Mouse (Mus musculus): Measurements from ENCODE around the gene Nptx2.

The Nptx2 gene

DNA sequence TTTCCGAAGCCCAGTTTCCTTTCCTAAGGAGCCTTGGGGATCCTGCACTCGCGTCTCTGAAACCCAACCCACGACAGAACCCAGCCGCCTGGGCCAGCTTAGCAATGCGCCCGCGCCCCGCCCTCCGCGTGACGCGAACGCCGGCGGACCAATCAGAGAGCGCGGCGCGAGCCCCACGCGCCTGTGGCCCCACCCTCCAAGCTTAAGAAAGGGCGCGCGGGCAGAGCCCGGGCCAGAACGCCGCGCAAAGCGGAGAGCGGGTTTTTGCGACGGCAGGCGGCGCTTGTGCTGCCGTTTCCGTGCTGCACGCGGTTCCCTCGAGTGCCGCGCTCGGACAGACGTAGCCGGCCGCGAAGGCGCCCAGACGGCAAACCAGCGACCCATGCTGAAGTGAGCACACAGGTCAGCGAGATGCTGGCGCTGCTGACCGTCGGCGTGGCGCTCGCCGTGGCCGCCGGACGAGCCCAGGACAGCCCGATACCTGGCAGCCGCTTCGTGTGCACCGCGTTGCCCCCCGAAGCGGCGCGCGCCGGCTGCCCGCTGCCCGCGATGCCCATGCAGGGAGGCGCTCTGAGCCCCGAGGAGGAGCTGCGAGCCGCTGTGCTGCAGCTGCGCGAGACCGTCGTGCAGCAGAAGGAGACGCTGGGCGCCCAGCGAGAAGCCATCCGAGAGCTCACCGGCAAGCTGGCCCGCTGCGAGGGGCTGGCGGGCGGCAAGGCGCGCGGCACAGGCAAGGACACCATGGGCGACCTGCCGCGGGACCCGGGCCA is at the start of gene Nptx2:
TSS of gene Nptx2 (plus strand) at position 250 of the 770 bp plus-strand sequence.
- DNase-seq = peak; percentile 55 to 79

DNA sequence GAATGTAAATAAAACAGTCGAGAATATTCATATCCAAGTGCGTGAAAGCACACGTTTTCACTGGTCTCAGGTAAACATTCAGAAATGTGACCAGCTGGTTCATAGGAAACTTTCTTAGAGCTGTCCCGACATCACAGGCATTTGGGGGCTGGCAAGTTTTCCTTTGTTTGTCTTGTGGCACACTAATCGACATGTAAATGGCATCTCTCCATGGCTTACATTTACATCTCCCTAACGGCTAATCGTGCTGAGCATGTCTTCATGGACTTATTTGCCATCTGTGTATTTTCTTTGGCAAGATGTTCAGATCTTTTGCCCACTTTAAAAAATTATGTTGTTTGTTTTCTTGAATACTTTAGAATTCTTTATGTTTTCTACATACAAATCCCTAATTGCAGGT is 49.2 kb upstream of the Nptx2 start:
- DNase-seq = no peak

DNA sequence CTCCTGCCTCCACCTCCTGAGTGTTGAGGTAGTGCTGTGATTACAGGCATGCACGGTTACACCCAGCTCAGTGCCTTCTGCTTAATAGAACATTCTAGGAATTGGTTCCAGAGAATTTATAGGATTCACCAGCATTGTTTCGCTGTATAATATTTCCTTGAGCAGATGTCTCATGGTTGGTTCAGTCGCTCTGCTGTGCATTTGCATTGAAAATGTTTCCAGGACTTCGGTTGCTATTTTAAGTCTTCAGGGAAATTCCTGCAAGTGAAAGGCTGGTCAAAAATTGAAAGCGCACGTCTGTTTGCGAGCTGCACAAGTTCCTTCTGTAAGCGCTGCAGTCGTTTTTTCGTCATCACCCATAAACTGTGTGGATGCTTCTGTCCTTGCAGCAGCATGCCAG is 41.5 kb upstream of the Nptx2 start:
- DNase-seq = no peak

DNA sequence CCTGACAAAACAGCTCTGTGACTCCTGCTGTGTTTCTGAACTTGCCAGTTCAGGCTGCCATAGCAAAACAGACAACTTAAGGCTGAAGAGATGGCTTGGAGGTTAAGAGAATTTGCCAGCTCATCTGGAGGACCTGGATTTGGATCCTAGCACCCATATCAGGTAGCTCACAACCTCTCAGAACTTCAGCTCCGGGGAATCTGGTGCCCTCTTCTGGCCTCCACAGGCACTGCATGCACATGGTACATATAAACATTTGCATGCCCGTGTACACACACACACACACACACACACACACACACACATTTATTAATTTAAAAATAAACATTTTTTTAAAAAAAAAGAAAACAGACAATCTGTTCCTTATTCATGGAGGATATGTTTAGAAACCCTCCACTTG is 40.0 kb upstream of the Nptx2 start:
- DNase-seq = no peak

DNA sequence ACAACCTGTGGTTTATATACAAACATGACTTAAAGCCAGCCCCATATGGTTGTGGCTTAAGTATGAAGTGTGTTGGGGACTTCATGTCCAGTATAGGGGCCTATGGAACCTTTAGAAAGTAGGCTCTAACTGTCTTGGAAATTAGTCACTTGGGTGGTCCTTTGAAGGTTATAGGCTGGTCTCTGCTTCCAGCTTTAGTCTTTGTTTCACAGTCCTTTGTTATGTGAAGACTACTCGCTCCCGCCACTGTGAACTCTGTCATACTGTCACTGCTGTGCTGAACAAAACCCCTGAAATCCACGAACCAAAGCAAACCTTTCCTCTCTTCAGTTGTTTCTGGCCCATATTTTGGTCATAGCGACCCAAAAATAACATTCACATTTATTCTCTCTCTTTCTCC is 39.5 kb upstream of the Nptx2 start:
- no peak for DNase-seq

DNA sequence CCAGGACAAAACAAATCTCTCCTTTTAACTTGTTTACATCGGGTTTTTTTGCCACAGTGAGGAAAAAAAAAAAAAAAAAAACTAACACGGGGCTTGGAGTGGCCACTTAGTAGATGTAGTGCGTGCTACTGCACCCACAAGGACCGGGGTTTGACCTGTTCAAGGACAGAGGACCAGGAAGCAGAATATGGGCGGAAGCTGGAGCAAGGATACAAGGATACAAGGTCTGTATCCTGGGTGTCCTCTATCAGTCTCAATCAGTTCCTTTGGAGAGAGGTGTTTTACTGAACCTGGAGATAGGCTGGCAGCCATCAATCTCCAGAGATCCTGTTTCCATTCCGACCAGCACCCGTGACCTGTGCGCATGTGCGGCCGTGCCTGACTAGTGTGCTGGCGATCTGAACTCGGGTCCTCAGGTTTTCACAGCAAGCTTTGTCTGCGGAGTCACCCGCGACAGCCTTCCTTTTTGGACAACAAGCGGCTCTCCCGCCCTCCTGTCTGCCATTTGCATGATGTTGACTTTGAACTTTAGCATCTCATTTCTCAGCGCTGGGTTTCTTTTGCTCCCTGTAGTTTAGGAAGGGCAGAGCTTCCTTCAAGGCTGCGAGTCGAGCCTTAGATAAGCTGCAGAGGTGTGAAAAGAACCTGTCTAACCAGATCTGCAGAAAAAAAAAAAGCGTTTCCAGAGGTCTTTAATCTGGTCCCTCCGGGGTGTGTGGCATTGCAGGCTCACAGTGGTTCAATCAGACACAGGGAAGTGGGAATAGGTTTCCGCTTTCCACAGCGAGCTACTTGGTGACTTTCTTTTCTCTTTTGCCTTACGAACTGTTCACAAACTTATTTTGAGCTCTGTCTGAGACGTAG is 38.8 kb upstream of the Nptx2 start:
- no peak for DNase-seq

DNA sequence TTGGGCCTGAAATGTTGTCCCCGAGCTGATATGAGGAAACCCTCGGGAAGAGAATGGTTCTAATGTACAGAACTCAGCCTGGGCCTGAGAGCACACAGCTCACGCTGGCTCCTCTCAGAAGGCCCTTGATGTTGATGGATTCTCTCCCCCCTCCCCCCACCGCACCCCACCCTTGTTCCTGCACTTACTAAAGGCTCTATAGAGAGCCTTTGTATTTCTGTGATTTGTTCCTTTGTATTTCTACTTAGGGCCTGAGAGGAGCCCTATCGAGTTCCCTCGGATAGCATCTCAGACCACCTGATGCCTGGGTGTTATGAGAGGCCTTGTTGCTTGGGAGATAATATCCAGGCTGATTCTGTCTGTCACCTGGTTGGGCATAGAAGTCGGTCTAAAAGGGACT is 36.3 kb upstream of the Nptx2 start:
- DNase-seq = no peak

DNA sequence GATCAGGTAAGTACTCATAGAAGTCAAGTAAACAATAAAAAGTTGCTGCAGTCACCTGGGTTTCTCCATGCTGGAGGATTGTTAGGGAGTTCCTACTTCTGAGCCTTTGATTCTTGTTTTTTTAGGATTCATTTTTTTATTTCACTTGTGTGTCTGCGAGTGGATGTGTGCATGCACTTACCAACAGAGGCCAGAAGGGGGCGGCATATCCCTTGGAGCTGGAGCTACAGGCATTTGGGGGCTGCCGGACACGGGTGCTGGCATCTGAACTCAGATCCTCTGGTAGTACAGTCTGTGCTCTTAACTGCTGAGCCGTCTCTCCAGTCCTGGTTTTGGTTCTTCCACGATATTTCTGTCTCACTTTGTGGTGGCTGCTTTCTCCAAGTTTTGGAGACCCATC is 31.0 kb upstream of the Nptx2 start:
- peak in 1 of 2 experiments; percentile 16 for DNase-seq

DNA sequence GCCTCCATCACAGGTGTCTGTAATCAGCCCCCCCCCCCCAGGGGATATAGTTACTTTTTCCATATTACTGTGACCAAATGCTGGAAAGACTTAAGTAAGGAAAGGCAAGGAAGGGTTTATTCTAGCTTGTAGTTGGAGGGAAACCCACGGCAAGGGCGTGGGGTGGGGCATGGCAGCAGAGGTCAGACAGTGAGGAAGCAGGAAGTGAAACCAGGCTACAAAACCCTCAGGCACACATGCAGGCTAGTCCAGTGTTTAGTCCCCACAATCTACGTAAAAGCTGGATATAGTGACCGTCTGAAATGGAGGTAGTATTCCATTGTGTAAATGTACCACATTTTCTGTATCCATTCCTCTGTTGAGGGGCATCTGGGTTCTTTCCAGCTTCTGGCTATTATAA is 30.5 kb upstream of the Nptx2 start:
- DNase-seq = no peak

DNA sequence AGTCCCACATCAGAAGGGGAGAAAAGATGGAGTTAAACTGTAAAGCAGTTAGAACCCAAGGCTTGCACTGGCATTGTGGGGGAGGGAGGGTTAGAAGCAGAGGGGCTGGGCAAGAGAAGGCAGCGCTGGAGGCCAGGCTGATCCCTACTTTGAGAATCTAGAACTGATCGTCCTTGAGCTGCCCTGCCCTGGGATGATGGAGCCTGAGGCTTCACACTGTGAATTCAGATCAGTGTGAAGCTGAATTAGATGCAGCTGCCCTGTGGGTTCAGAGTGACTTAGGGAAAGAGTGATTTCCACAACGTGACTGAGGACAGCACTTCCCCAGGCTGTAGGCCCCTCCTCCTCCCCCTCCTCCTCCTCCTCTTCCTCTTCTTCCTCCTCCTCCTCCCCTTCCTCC is 25.6 kb upstream of the Nptx2 start:
- DNase-seq = no peak

DNA sequence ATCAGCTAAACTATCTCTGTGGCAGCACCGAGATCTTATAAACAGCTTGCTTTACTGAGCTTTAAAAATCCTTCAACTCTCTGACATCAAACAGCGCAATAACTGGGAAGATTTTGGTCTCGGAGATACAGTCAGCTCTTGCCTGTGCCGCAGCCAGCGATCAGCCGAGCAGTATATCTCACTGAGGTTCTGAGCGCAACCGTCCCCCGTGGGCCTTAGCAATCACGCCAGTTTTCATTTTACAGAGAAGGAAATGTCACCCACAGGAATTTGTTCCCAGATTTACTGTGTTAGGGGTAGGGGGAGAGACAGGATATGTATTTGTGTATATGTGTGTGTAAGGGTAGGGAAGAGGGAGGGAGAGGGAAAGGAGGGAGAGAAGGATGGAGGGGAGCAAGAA is 20.9 kb upstream of the Nptx2 start:
- no peak for DNase-seq

DNA sequence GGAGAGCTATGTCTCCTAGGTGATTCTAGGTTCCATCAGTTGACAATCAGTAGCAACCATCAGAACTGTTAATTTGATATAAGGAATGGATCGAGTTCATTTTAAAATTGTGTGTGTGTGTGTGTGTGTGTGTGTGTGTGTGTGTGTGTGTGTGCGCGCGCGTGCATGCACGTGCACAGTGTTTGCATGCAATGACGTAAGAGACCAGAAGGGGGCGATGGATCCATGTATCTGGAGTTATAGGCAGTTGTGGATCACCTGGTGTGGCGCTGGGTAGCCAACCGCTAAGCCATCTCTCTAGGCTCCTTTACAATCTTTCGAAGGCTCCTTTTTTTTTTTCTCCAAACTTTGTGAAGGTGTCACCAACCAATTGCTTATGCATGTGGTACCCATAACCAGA is 16.6 kb upstream of the Nptx2 start:
- DNase-seq = no peak

DNA sequence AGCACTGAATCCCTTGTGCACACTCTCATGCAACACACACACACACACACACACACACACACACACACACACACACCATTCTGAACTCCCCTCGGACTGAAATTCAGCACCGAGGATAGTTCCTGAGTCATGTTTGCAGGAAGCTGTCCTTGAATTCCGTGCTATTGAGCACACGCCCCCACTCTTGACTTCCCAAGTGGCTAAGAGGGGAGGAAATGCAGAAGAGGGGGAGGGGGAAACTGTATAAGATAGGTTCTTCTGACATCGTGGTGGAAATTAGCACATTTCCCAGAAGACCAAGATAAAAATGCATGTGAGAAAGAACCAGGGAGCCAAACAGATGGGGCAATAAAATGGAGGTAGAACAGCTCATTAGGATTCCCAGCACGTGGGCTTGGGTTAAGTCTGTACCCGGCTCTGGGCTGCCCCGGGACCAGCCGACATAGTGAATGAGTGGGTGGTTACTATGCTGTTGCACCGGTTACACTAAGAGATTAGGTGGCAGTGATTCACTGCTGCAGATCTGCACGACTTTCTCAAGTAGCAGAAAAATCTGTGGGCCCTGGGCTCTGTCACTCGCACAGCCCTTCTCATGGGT is 2.9 kb upstream of the Nptx2 start:
- DNase-seq = peak in 1 of 2 experiments; percentile 10

DNA sequence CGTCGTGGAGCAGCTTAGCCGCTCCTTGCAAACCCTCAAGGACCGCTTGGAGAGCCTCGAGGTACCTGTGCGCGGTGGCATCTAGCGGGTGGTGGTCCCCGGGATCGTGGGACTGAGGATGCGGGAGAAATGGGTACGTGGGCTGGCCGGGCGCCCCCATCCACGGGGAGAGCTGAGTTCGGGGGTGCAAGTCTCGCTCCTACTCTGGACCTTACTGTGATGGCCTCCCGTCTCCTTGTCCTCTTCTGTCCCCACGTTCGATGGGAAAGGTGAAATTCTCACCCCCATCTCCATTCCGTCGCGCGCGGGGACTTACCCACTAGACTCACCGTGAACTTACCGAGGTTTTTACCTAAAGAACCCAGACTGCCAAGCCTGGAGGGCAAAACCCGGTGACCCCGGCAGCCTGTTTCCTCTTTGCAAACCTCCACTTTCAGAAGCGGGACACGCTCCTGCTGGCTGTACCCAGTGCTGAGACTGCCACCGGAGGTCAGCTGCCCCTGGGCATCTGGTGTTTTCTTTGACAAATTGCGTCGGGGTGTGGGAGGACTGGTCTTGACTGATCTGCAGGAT is 807 bp downstream of the Nptx2 start:
- DNase-seq = peak in 1 of 2 experiments; percentile 5

DNA sequence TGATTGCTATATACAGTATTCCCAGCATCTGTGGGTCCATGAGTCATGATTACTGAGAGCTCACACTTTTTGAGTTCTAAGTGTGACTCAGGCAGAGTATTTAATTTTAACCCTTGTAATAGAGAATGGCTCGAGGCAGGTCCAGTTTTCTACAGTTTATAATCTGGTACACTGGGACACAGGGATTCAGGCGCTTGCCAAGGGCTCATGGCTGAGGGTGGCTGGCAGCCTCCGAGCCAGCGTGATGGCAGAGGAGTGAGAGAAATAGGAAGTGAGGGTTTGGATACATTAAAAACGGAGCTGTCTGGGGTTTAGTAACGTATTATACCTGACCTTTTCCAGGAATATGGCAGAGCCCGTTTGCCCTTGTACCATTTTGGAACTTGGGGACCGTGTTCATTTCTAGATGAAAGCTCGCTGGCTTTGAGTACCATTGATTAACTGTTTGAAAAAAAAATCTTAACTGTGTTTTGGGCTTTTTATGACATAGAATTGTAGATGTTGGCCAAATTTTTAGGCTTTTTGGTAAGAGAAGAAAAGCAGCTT is 1.7 kb downstream of the Nptx2 start:
- no peak for DNase-seq

DNA sequence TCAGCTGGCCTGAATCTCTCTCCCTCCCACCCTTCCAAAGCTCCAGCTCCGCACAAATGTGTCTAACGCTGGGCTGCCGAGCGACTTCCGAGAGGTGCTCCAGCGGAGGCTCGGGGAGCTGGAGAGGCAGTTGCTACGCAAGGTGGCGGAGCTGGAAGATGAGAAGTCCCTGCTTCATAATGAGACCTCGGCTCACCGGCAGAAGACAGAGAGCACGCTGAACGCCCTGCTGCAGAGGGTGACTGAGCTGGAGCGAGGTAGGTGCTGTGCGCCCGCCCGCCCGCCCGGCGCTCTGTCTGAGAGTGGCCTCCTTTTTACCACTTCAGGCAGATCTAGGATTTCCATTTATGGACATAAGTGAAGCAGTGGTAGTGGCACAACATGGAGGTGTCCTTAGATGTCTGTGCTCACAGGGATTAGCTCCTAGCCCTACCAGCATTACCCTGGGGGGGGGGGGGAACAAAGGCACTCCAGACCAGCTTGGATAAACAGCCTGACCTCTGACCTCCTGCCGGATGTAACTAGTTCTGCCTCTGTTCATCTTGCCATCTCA is 2.5 kb downstream of the Nptx2 start:
- no peak for DNase-seq

DNA sequence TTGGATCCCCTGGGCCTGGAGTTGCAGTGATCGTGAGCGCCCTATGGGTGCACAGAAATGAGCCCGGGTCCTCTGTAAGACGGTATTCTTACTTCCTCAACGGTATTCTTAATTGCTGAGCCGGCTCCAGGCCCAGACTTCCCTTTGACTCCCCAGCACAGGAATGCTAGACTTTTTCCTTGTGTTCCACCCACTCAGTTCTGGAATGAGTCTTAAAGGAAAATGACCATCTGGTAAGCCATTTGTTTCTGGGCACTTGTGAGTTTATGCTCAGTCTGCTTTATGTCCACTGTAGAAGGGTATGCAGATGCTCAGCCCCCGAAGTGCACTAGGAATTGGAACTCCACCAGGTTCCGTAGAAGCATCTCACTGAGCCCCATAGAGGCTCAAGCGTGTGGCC is 4.3 kb downstream of the Nptx2 start:
- no peak for DNase-seq

DNA sequence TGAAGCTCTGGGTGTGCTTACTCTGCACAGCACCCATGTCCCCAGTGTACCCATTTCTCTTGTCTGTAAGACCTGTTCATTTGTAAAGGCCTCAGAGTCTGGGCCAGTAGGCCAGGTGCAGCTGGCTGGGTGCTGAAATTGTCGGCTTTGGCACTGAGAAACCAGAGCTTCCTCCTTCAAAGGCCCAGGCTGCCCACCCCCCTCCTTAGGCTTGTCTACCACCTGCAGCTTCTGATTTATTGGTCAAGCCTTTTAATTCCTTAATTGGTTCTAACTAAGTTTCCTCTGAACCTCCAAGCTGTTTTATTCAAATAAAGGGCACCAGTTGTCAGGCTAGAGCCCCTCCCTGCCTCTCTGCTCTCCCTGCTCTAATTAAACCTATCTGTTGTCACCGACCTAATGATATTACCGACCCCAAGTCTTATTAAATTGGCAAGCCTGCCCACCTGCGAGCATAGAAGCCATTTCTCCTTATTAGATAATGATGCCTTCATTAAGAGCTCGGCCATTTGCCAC is 5.0 kb downstream of the Nptx2 start:
- no peak for DNase-seq

DNA sequence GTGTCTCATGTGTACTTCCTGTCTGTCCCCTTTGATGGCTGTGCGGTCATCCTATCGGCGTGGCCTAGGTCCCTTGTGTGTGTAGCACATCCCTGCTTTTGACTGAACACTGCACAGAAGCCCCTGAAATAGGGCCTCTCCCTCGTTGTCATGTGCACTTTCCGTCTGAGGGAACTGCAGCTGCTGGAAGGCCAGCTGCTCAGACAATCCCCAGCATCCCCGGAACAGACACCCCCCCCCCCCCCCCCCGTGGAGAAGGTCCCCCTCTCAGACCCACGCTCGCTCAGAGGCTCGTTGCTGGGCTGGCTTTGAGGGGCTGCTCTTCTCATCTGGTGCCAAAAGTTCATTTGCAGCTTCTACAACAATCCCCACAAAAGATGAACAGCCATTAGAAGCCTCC is 11.0 kb downstream of the Nptx2 start:
- no peak for DNase-seq

DNA sequence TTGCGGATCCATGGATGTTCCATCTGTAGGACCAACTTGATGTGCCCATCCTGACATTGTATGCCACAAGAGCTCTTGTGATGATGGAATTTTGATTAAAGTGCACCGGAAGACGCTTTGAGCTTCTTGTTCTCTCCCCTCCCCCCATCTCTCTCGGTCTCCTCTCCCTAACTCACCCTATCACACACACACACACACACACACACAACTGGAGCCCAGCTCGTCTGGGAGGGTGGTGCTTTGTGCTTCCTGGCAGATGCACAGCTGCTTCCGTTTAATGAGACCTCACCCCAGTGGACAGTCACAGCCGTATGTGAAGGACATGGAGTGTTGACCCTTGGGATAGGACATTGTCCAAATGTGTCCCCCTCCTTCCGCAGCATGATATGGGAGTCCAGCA is 11.7 kb downstream of the Nptx2 start:
- DNase-seq = no peak

DNA sequence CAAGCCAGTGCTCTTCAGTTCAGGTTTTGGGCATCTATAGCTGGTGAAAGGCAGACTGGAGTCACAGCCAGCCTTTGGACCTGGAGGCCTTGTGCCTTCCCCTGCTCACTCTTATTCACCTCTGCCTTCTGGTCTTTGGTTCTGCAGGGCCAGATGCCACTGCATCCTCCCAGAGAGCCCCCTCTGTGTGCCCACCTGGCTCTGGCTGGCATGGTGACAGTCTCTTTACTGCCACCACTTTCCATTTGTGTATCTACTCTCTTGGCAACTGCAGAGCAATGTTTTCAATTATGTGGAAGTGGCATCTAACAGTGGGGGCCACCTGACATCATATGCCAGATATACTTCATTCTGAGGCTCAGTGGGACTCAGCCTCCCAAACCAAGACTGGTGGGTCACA is 12.8 kb downstream of the Nptx2 start:
- DNase-seq = no peak

DNA sequence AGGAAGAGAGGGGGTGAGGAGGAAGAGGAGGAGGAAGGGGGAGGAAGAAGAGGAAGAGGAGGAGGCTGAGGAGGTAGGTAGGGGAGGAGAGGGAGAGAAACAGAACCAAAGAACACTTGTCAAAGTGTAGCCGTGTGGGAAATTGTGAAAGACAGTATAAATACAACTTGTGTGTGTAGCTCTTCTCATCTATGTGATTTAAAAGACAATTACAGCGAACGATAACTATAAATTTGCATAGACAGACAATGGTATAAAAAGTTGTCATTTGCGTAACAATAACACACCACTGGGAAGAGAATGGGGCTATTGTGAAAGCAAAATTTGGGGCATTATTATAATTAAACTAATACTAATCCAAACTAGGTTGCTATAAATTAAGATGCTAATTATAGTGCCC is 20.0 kb downstream of the Nptx2 start:
- no peak for DNase-seq

DNA sequence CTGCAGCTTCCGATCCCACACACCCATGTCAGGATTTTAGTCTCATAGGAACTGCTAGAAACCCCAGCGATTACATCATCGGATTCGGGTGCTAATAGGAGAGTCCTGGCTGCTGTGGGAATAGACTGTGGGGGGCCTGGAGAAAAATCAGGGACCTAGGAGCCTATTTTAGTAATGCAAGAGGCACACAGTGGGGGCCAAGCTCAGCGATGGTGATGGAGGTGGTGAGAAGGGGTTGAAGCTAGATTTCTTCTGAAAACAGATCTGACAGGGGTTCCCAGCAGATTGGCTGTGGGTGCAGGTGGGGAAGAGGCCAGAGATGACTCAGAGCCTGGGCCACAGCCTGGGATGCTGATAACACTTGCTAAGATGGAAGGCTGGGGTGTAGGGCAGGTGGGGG is 39.4 kb downstream of the Nptx2 start:
- DNase-seq = no peak
